Mouse (Mus musculus) heart, embryonic 16.5 days (tissue): ENCODE data around the gene Wdr89. TPM values are rescaled to one million over a fixed set of nuclear protein-coding genes. Genes with fewer than 3 reads are reported as not detected.
A peak's percentile ranks its signal among the peaks of the same experiment; 100 is the strongest.
"Not testable (repeated sequence)": the region's sequence is repeated elsewhere in the genome, so short reads cannot be mapped to it uniquely, and the experiment has no call there.

Source experiments
- ATAC-seq: fragments of 200-750 bp; cut with Nextera tagmentation; replicated peaks from 2 replicates; pipeline ENCODE4 v1.8.0; 2017; ENCODE audit warnings: moderate number of reproducible peaks; ENCODE audit not compliant: insufficient read depth, low FRiP score; ENCODE audit errors: extremely low read depth
- H3K27ac ChIP-seq: fragments of 300-500 bp; sonication (generic); 2 replicates; pipeline ENCODE4 v1.5.1; 2014; ENCODE audit warnings: mild to moderate bottlenecking, low read length, control low read depth, moderate library complexity
- H3K27me3 ChIP-seq: fragments of 300-500 bp; sonication (generic); 2 replicates; pipeline ENCODE4 v1.6.1; 2014; ENCODE audit warnings: low read length, mixed read lengths; ENCODE audit not compliant: control insufficient read depth, insufficient read depth
- H3K36me3 ChIP-seq: fragments of 300-500 bp; sonication (generic); 2 replicates; pipeline ENCODE4 v1.6.1; 2014; ENCODE audit not compliant: control insufficient read depth, insufficient read depth
- H3K4me1 ChIP-seq: fragments of 300-500 bp; sonication (generic); 2 replicates; pipeline ENCODE4 v1.6.1; 2014; ENCODE audit warnings: low read length, mixed read lengths; ENCODE audit not compliant: control insufficient read depth, insufficient read depth
- H3K4me2 ChIP-seq: fragments of 300-500 bp; sonication (generic); 2 replicates; pipeline ENCODE4 v1.6.1; 2014; ENCODE audit warnings: low read depth, mild to moderate bottlenecking, control low read depth, low read length
- H3K4me3 ChIP-seq: fragments of 300-500 bp; sonication (generic); 2 replicates; pipeline ENCODE4 v1.5.1; 2014; ENCODE audit warnings: mild to moderate bottlenecking, control low read depth, low read length
- H3K9ac ChIP-seq: fragments of 300-500 bp; sonication (generic); 2 replicates; pipeline ENCODE4 v1.6.1; 2014; ENCODE audit warnings: low read length, control low read depth
- H3K9me3 ChIP-seq: fragments of 300-500 bp; sonication (generic); replicated peaks from 2 replicates; pipeline ENCODE4 v1.6.1; 2016; ENCODE audit warnings: low read length; ENCODE audit not compliant: control insufficient read depth
- WGBS: fragments of 180-500 bp; shearing (Covaris S2); extraction: QIAGEN DNeasy Blood & Tissue Kit; methylation state at CpG from one replicate; pipeline ENCODE4 v1.1.7; 2014; 5-methylcytosine and 5-hydroxymethylcytosine counted together
- polyA plus RNA-seq: library from polyadenylated mRNA; unstranded; fragments of >200 nt; fragmentation: Nextera tagmentation; extraction: Ambion mirVana; gene quantifications from 2 replicates; pipeline ENCODE4 v1.2.1, GENCODE M21; 2015

Wdr89 gene
- 5.3 and 10.9 TPM in 2 replicates for polyA plus RNA-seq

GRCm38 (mm10) chr12:75669258-75670106 is at the start of gene Wdr89:
TSS of gene Wdr89 (minus strand) at chr12:75669537.
- ATAC-seq: peak; percentile 99
- Histone ChIP-seq H3K4me3 (peak within 1 kb of the TSS; percentile 77), H3K27ac (peak within 1 kb of the TSS; percentile 90), H3K4me1 (peaks cover 12% of the 10 kb centered on the region), H3K36me3 (no peaks in the 10 kb centered on the region), H3K4me2 (peak within 1 kb of the TSS; percentile 87), H3K9me3 (no peaks in the 10 kb centered on the region), H3K27me3 (no peaks in the 10 kb centered on the region), H3K9ac (peak within 1 kb of the TSS; percentile 86)
- under 1% methylated on average over 55 of the region's 55 CpGs for WGBS

- WGBS: 77% methylated on average over 9 of the region's 9 CpGs
- no peak overlapping the region for H3K4me2 ChIP-seq
- H3K36me3 ChIP-seq: peaks cover 9% of the 10 kb centered on the region; the same call in 1 of the 2 replicates
- H3K27me3 ChIP-seq: no peaks in the 10 kb centered on the region
- no peak for ATAC-seq
- no peaks in the 10 kb centered on the region for H3K4me1 ChIP-seq
- H3K9ac ChIP-seq: no peak overlapping the region
- no peak overlapping the region for H3K27ac ChIP-seq
- no peak overlapping the region for H3K4me3 ChIP-seq
- no peaks in the 10 kb centered on the region for H3K9me3 ChIP-seq
Measured at GRCm38 (mm10) chr12:75713596-75713995, 44.3 kb upstream of the Wdr89 start.

GRCm38 (mm10) chr12:75712905-75713304 is 43.6 kb upstream of the Wdr89 start:
- H3K27ac ChIP-seq, H3K4me1 ChIP-seq, H3K27me3 ChIP-seq, ATAC-seq, H3K9ac ChIP-seq, H3K36me3 ChIP-seq, H3K9me3 ChIP-seq, H3K4me2 ChIP-seq, H3K4me3 ChIP-seq: not testable (repeated sequence)
- WGBS: 83% methylated on average over 7 of the region's 7 CpGs

GRCm38 (mm10) chr12:75710596-75711376 is 41.4 kb upstream of the Wdr89 start:
- H3K9me3 ChIP-seq: no peaks in the 10 kb centered on the region
- H3K4me1 ChIP-seq: no peaks in the 10 kb centered on the region
- H3K4me3 ChIP-seq: no peak overlapping the region
- no peak overlapping the region for H3K27ac ChIP-seq
- no peaks in the 10 kb centered on the region for H3K27me3 ChIP-seq
- ATAC-seq: no peak
- H3K9ac ChIP-seq: no peak overlapping the region
- 88% methylated on average over 9 of the region's 9 CpGs for whole genome bisulfite sequencing
- peaks cover 4% of the 10 kb centered on the region; the same call in 1 of the 2 replicates for H3K36me3 ChIP-seq
- no peak overlapping the region for H3K4me2 ChIP-seq

GRCm38 (mm10) chr12:75709506-75709905 is 40.2 kb upstream of the Wdr89 start:
- H3K9ac ChIP-seq: no peak overlapping the region
- no peak for ATAC-seq
- H3K4me3 ChIP-seq: no peak overlapping the region
- WGBS: 67% methylated on average over 2 of the region's 2 CpGs
- no peak overlapping the region for H3K4me2 ChIP-seq
- no peaks in the 10 kb centered on the region for H3K36me3 ChIP-seq
- no peaks in the 10 kb centered on the region for H3K27me3 ChIP-seq
- H3K4me1 ChIP-seq: no peaks in the 10 kb centered on the region
- no peak overlapping the region for H3K27ac ChIP-seq
- H3K9me3 ChIP-seq: no peaks in the 10 kb centered on the region

GRCm38 (mm10) chr12:75706670-75707069 is 37.3 kb upstream of the Wdr89 start:
- H3K4me1 ChIP-seq: peaks cover 6% of the 10 kb centered on the region
- H3K9ac ChIP-seq: no peak overlapping the region
- no peak overlapping the region for H3K4me3 ChIP-seq
- ATAC-seq: no peak
- H3K4me2 ChIP-seq: no peak overlapping the region
- H3K27me3 ChIP-seq: no peaks in the 10 kb centered on the region
- 88% methylated on average over 7 of the region's 7 CpGs for WGBS
- no peaks in the 10 kb centered on the region for H3K9me3 ChIP-seq
- H3K27ac ChIP-seq: no peak overlapping the region
- no peaks in the 10 kb centered on the region for H3K36me3 ChIP-seq

- H3K27ac ChIP-seq: no peak overlapping the region
- ATAC-seq: no peak
- no peak overlapping the region for H3K9ac ChIP-seq
- peaks cover 6% of the 10 kb centered on the region; the same call in 1 of the 2 replicates for H3K9me3 ChIP-seq
- H3K27me3 ChIP-seq: no peaks in the 10 kb centered on the region
- H3K4me2 ChIP-seq: no peak overlapping the region
- H3K4me1 ChIP-seq: peaks cover 9% of the 10 kb centered on the region
- H3K36me3 ChIP-seq: no peaks in the 10 kb centered on the region
- no peak overlapping the region for H3K4me3 ChIP-seq
- 70% methylated on average over 3 of the region's 3 CpGs for WGBS
Measured at GRCm38 (mm10) chr12:75702739-75703122, 33.4 kb upstream of the Wdr89 start.

- peak overlapping the region; percentile 42 for H3K4me3 ChIP-seq
- H3K27ac ChIP-seq: peak overlapping the region; percentile 70
- no peaks in the 10 kb centered on the region for H3K36me3 ChIP-seq
- H3K9ac ChIP-seq: peak overlapping the region; percentile 71
- H3K4me2 ChIP-seq: peak overlapping the region; percentile 71
- peak; percentile 30; the same call in 1 of the 2 replicates for ATAC-seq
- no peaks in the 10 kb centered on the region for H3K27me3 ChIP-seq
- WGBS: 47% methylated on average over 14 of the region's 14 CpGs
- peaks cover 9% of the 10 kb centered on the region for H3K4me1 ChIP-seq
- H3K9me3 ChIP-seq: peaks cover 6% of the 10 kb centered on the region; the same call in 1 of the 2 replicates
Measured at GRCm38 (mm10) chr12:75702084-75702738, 32.9 kb upstream of the Wdr89 start.
